Mouse (Mus musculus) ES-Bruce4 (cell line): ENCODE data around the gene Slc24a3.

Experiments used
- CTCF ChIP-seq: IDR thresholded peaks from one replicate; pipeline ENCODE4 v1.8.1; 2011; ENCODE audit warnings: low read depth, low read length
- EP300 ChIP-seq: IDR thresholded peaks from 2 replicates; pipeline ENCODE4 v1.6.1; 2011; ENCODE audit warnings: low read depth, low read length; ENCODE audit not compliant: insufficient read depth
- POLR2A ChIP-seq: IDR thresholded peaks from one replicate; pipeline ENCODE4 v1.8.1; 2011; ENCODE audit warnings: low read length; ENCODE audit not compliant: insufficient read depth

DNA sequence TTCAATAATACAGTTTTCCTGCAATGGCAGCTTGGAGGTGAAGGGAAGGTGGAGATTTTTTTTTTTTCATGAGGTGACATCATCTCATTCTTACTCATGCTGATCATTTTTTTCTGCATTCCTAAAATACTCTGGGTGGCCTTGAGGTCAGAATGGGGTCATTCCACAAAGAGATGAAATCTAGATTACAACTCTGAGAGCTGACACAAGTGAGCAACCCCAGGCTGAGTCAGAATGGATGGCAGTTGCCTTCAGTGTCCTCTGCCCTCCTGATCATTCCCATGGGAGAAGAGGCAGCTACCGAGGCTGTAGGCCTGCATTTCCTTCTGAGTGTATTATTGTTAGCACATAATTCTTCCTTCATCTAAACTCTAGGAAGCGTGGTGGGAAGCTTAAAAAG, 116.2 kb downstream of the Slc24a3 start:
- TF ChIP-seq CTCF (no peak), POLR2A (no peak), EP300 (no peak)
